Mouse (Mus musculus) limb, embryonic 12.5 days (tissue): ENCODE data around the gene Fam111a. TPM values are rescaled to one million over a fixed set of nuclear protein-coding genes. Genes with fewer than 3 reads are reported as not detected.
"Not testable (repeated sequence)": the region's sequence is repeated elsewhere in the genome, so short reads cannot be mapped to it uniquely, and the experiment has no call there.

Experiments
- ATAC-seq: fragments of 200-750 bp; cut with Nextera tagmentation; 2 replicates; pipeline ENCODE4 v1.8.0; 2017; ENCODE audit warnings: low read depth, moderate TSS enrichment; ENCODE audit not compliant: insufficient number of reproducible peaks, insufficient read depth, low FRiP score, low TSS enrichment
- H3K27ac ChIP-seq: fragments of 300-500 bp; sonication (generic); 2 replicates; pipeline ENCODE4 v1.5.1; 2016; ENCODE audit warnings: mild to moderate bottlenecking, moderate library complexity
- H3K27me3 ChIP-seq: fragments of 300-500 bp; sonication (generic); 2 replicates; pipeline ENCODE4 v1.6.1; 2016; ENCODE audit warnings: mild to moderate bottlenecking, moderate library complexity
- H3K36me3 ChIP-seq: fragments of 300-500 bp; sonication (generic); 2 replicates; pipeline ENCODE4 v1.6.1; 2016; ENCODE audit warnings: mild to moderate bottlenecking, moderate library complexity
- H3K4me1 ChIP-seq: fragments of 300-500 bp; sonication (generic); replicated peaks from 2 replicates; pipeline ENCODE4 v1.6.1; 2016
- H3K4me2 ChIP-seq: fragments of 300-500 bp; sonication (generic); 2 replicates; pipeline ENCODE4 v1.6.1; 2016; ENCODE audit warnings: mild to moderate bottlenecking, moderate library complexity
- H3K4me3 ChIP-seq: fragments of 300-500 bp; sonication (generic); replicated peaks from 2 replicates; pipeline ENCODE4 v1.5.1; 2016; ENCODE audit warnings: mild to moderate bottlenecking
- H3K9ac ChIP-seq: fragments of 300-500 bp; sonication (generic); replicated peaks from 2 replicates; pipeline ENCODE4 v1.6.1; 2016; ENCODE audit warnings: mild to moderate bottlenecking, moderate library complexity
- H3K9me3 ChIP-seq: fragments of 300-500 bp; sonication (generic); 2 replicates; pipeline ENCODE4 v1.6.1; 2016; ENCODE audit warnings: mild to moderate bottlenecking, moderate library complexity
- WGBS: fragments of 180-500 bp; shearing (Covaris S2); methylation state at CpG from one replicate; pipeline ENCODE4 v1.1.7; 2016; 5-methylcytosine and 5-hydroxymethylcytosine counted together
- polyA plus RNA-seq: library from polyadenylated mRNA; unstranded; fragments of >200 nt; fragmentation: Nextera tagmentation; extraction: Ambion mirVana; gene quantifications from 2 replicates; pipeline ENCODE4 v1.2.1, GENCODE M21; 2016

Gene Fam111a
- polyA plus RNA-seq = 18.4 and 20.2 TPM in 2 replicates

- H3K4me3 ChIP-seq, H3K9ac ChIP-seq, H3K4me2 ChIP-seq, H3K27ac ChIP-seq, H3K4me1 ChIP-seq, H3K9me3 ChIP-seq, H3K27me3 ChIP-seq, ATAC-seq, H3K36me3 ChIP-seq: not testable (repeated sequence)
- 95% methylated on average over 11 of the region's 11 CpGs for WGBS
Measured at GRCm38 (mm10) chr19:12545440-12545839, at the start of gene Fam111a. TSS of gene Fam111a (plus strand) at chr19:12545740.

- 88% methylated on average over 2 of the region's 2 CpGs for WGBS
- Histone ChIP-seq H3K36me3 (peaks cover 5% of the 10 kb centered on the region), H3K9ac (no peak overlapping the region), H3K9me3 (no peaks in the 10 kb centered on the region), H3K4me2 (no peak overlapping the region), H3K4me1 (peaks cover 16% of the 10 kb centered on the region; the same call in 1 of the 2 replicates), H3K27me3 (peaks cover 21% of the 10 kb centered on the region), H3K27ac (no peak overlapping the region), H3K4me3 (no peak overlapping the region)
- no peak for ATAC-seq
Measured at GRCm38 (mm10) chr19:12496241-12496640, 49.3 kb upstream of the Fam111a start.

GRCm38 (mm10) chr19:12497909-12498308 is 47.6 kb upstream of the Fam111a start:
- no peak for ATAC-seq
- WGBS = 91% methylated on average over 2 of the region's 2 CpGs
- Histone ChIP-seq H3K9ac (no peak overlapping the region), H3K4me1 (peaks cover 16% of the 10 kb centered on the region; the same call in 1 of the 2 replicates), H3K4me2 (no peak overlapping the region), H3K27ac (no peak overlapping the region), H3K36me3 (no peaks in the 10 kb centered on the region), H3K4me3 (no peak overlapping the region), H3K27me3 (peaks cover 21% of the 10 kb centered on the region), H3K9me3 (no peaks in the 10 kb centered on the region)

- no peak overlapping the region for H3K4me3 ChIP-seq
- H3K27ac ChIP-seq = no peak overlapping the region
- H3K4me2 ChIP-seq = no peak overlapping the region
- no peaks in the 10 kb centered on the region for H3K9me3 ChIP-seq
- H3K27me3 ChIP-seq = peaks cover 21% of the 10 kb centered on the region
- no peak overlapping the region for H3K9ac ChIP-seq
- no peaks in the 10 kb centered on the region for H3K36me3 ChIP-seq
- peaks cover 16% of the 10 kb centered on the region; the same call in 1 of the 2 replicates for H3K4me1 ChIP-seq
- WGBS = 89% methylated on average over 4 of the region's 4 CpGs
- no peak for ATAC-seq
Measured at GRCm38 (mm10) chr19:12498321-12498720, 47.2 kb upstream of the Fam111a start.

- Histone ChIP-seq H3K9ac (no peak overlapping the region), H3K27ac (no peak overlapping the region), H3K27me3 (peaks cover 21% of the 10 kb centered on the region), H3K9me3 (no peaks in the 10 kb centered on the region), H3K4me2 (no peak overlapping the region), H3K36me3 (no peaks in the 10 kb centered on the region), H3K4me1 (peaks cover 16% of the 10 kb centered on the region; the same call in 1 of the 2 replicates), H3K4me3 (no peak overlapping the region)
- 100% methylated on average over 1 of the region's 1 CpGs for WGBS
- no peak for ATAC-seq
Measured at GRCm38 (mm10) chr19:12498941-12499340, 46.6 kb upstream of the Fam111a start.

GRCm38 (mm10) chr19:12499485-12499884 is 46.1 kb upstream of the Fam111a start:
- H3K9ac ChIP-seq = no peak overlapping the region
- no peaks in the 10 kb centered on the region for H3K36me3 ChIP-seq
- H3K4me1 ChIP-seq = peaks cover 16% of the 10 kb centered on the region; the same call in 1 of the 2 replicates
- no peak overlapping the region for H3K4me3 ChIP-seq
- no peaks in the 10 kb centered on the region for H3K9me3 ChIP-seq
- ATAC-seq = no peak
- H3K27ac ChIP-seq = no peak overlapping the region
- 29% methylated on average over 2 of the region's 2 CpGs for WGBS
- H3K27me3 ChIP-seq = peaks cover 21% of the 10 kb centered on the region
- H3K4me2 ChIP-seq = peak overlapping the region; percentile 94

- WGBS = 12% methylated on average over 3 of the region's 3 CpGs
- H3K27me3 ChIP-seq = peaks cover 21% of the 10 kb centered on the region
- no peaks in the 10 kb centered on the region for H3K9me3 ChIP-seq
- H3K4me1 ChIP-seq = peaks cover 16% of the 10 kb centered on the region; the same call in 1 of the 2 replicates
- peak overlapping the region; percentile 70 for H3K4me3 ChIP-seq
- H3K9ac ChIP-seq = no peak overlapping the region
- peak overlapping the region; percentile 94 for H3K4me2 ChIP-seq
- no peak for ATAC-seq
- H3K36me3 ChIP-seq = no peaks in the 10 kb centered on the region
- no peak overlapping the region for H3K27ac ChIP-seq
Measured at GRCm38 (mm10) chr19:12500124-12500523, 45.4 kb upstream of the Fam111a start.

- ATAC-seq = peak; percentile 64
- H3K9me3 ChIP-seq = no peaks in the 10 kb centered on the region
- under 1% methylated on average over 38 of the region's 38 CpGs for WGBS
- H3K9ac ChIP-seq = peak overlapping the region; percentile 81
- H3K27me3 ChIP-seq = peaks cover 21% of the 10 kb centered on the region
- H3K4me3 ChIP-seq = peak overlapping the region; percentile 70
- H3K4me1 ChIP-seq = peaks cover 16% of the 10 kb centered on the region; the same call in 1 of the 2 replicates
- peak overlapping the region; percentile 94 for H3K4me2 ChIP-seq
- no peaks in the 10 kb centered on the region for H3K36me3 ChIP-seq
- peak overlapping the region; percentile 74 for H3K27ac ChIP-seq
Measured at GRCm38 (mm10) chr19:12500881-12501311, 44.6 kb upstream of the Fam111a start.

- Histone ChIP-seq H3K9ac (peak within 1 kb of the TSS; percentile 81), H3K4me3 (peak within 1 kb of the TSS; percentile 70), H3K27me3 (peaks cover 21% of the 10 kb centered on the region), H3K4me2 (peak within 1 kb of the TSS; percentile 94), H3K4me1 (peaks cover 16% of the 10 kb centered on the region; the same call in 1 of the 2 replicates), H3K27ac (peak within 1 kb of the TSS; percentile 74), H3K36me3 (no peaks in the 10 kb centered on the region), H3K9me3 (no peaks in the 10 kb centered on the region)
- ATAC-seq = peak; percentile 92
- under 1% methylated on average over 73 of the region's 80 CpGs for WGBS
Measured at GRCm38 (mm10) chr19:12501370-12502347, 43.9 kb upstream of the Fam111a start, which contains the start of gene Dtx4. TSS of gene Dtx4 (minus strand) at chr19:12501454.

GRCm38 (mm10) chr19:12502756-12503155 is 42.8 kb upstream of the Fam111a start:
- H3K36me3 ChIP-seq = no peaks in the 10 kb centered on the region
- no peak overlapping the region for H3K4me3 ChIP-seq
- no peak overlapping the region for H3K4me2 ChIP-seq
- H3K9ac ChIP-seq = no peak overlapping the region
- 91% methylated on average over 7 of the region's 7 CpGs for WGBS
- H3K4me1 ChIP-seq = peaks cover 16% of the 10 kb centered on the region; the same call in 1 of the 2 replicates
- no peak for ATAC-seq
- no peaks in the 10 kb centered on the region for H3K9me3 ChIP-seq
- H3K27me3 ChIP-seq = peaks cover 21% of the 10 kb centered on the region
- no peak overlapping the region for H3K27ac ChIP-seq

- Histone ChIP-seq H3K27ac (no peak overlapping the region), H3K9ac (no peak overlapping the region), H3K4me3 (no peak overlapping the region), H3K36me3 (no peaks in the 10 kb centered on the region), H3K27me3 (peaks cover 7% of the 10 kb centered on the region; the same call in 1 of the 2 replicates), H3K9me3 (no peaks in the 10 kb centered on the region), H3K4me1 (no peaks in the 10 kb centered on the region), H3K4me2 (no peak overlapping the region)
- no peak for ATAC-seq
Measured at GRCm38 (mm10) chr19:12514621-12515020, 30.9 kb upstream of the Fam111a start.
